Mouse (Mus musculus) bone marrow, adult 2 months (tissue): Measurements from ENCODE around the gene Pigp.

ENCODE experiments used
- CTCF ChIP-seq: fragments of 200-500 bp; IDR thresholded peaks from 2 replicates; pipeline ENCODE4 v1.5.1; 2011; ENCODE audit warnings: low read length, control low read depth; ENCODE audit not compliant: control insufficient read depth, insufficient read depth
- POLR2A ChIP-seq: fragments of 200-500 bp; IDR thresholded peaks from 2 replicates; pipeline ENCODE4 v1.6.1; 2011; ENCODE audit warnings: low read depth, mild to moderate bottlenecking, control low read depth, low read length, borderline replicate concordance; ENCODE audit not compliant: control insufficient read depth

- TF ChIP-seq CTCF = no peak
- TF ChIP-seq POLR2A = no peak
Observed at GRCm38 (mm10) chr16:94331233-94331885, 40.3 kb downstream of the Pigp start.
